Mouse (Mus musculus) E14TG2a.4 (cell line): ENCODE results near the gene Samsn1.

Experiments used
- H3K27me3 ChIP-seq: 2 replicates; pipeline ENCODE4 v1.6.1; 2014; ENCODE audit warnings: low read length, control low read depth; ENCODE audit not compliant: insufficient read depth
- H3K36me3 ChIP-seq: 2 replicates; pipeline ENCODE4 v1.6.1; 2014; ENCODE audit warnings: low read length, control low read depth; ENCODE audit not compliant: insufficient read depth
- H3K4me1 ChIP-seq: replicated peaks from 2 replicates; pipeline ENCODE4 v1.6.1; 2014; ENCODE audit warnings: low read depth, low read length, control low read depth
- H3K4me3 ChIP-seq: replicated peaks from 2 replicates; pipeline ENCODE4 v1.5.1; 2014; ENCODE audit warnings: mild to moderate bottlenecking, low read length
- H3K9me3 ChIP-seq: 2 replicates; pipeline ENCODE4 v1.6.1; 2014; ENCODE audit warnings: low read length, control low read depth
- CTCF ChIP-seq: conservative IDR thresholded peaks from 2 replicates; pipeline ENCODE4 v1.5.1; 2014; ENCODE audit warnings: low read length
- NANOG ChIP-seq: IDR thresholded peaks from 2 replicates; pipeline ENCODE4 v1.6.1; 2014; ENCODE audit warnings: borderline replicate concordance, low read length, mixed read lengths
- POU5F1 ChIP-seq: IDR thresholded peaks from 2 replicates; pipeline ENCODE4 v1.6.1; 2014; ENCODE audit warnings: low read length, borderline replicate concordance

Gene Samsn1

DNA sequence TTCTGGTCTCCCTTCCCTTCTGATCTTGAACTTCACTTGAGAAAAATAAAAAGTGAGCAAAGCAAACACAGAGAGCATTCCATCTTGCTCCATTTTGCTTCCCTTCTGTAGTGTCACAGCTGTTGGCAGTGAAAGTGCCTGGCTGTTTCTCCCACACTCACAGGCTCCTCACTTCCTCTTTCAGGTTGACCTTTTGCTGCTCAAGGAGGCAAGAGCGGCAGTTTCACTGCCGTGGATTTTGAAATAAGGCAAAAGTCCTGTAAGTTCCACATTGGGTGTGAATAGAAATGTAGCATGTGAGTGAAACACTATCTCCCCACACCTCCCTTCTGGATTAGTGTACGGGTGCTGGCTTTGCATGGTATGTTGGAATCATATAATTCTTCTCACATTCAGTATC, 144.9 kb downstream of the Samsn1 start:
- no peaks in the 10 kb centered on the region for H3K9me3 ChIP-seq
- TF ChIP-seq CTCF, result no peak
- no peak for TF ChIP-seq NANOG
- TF ChIP-seq POU5F1, result no peak
- H3K27me3 ChIP-seq, result no peaks in the 10 kb centered on the region
- H3K4me1 ChIP-seq, result no peaks in the 10 kb centered on the region
- H3K36me3 ChIP-seq, result no peaks in the 10 kb centered on the region
- H3K4me3 ChIP-seq, result no peak overlapping the region

GRCm38 (mm10) chr16:75875896-75876295, 146.2 kb downstream of the Samsn1 start:
- no peaks in the 10 kb centered on the region for H3K9me3 ChIP-seq
- no peaks in the 10 kb centered on the region for H3K4me1 ChIP-seq
- H3K4me3 ChIP-seq, result no peak overlapping the region
- H3K27me3 ChIP-seq, result no peaks in the 10 kb centered on the region
- no peak for TF ChIP-seq POU5F1
- TF ChIP-seq CTCF, result no peak
- no peak for TF ChIP-seq NANOG
- no peaks in the 10 kb centered on the region for H3K36me3 ChIP-seq

- TF ChIP-seq NANOG (no peak), CTCF (no peak), POU5F1 (no peak)
- no peaks in the 10 kb centered on the region for H3K4me1 ChIP-seq
- no peak overlapping the region for H3K4me3 ChIP-seq
- H3K9me3 ChIP-seq, result no peaks in the 10 kb centered on the region
- no peaks in the 10 kb centered on the region for H3K27me3 ChIP-seq
- H3K36me3 ChIP-seq, result no peaks in the 10 kb centered on the region
Measured at GRCm38 (mm10) chr16:75874508-75874907, 147.6 kb downstream of the Samsn1 start.

DNA sequence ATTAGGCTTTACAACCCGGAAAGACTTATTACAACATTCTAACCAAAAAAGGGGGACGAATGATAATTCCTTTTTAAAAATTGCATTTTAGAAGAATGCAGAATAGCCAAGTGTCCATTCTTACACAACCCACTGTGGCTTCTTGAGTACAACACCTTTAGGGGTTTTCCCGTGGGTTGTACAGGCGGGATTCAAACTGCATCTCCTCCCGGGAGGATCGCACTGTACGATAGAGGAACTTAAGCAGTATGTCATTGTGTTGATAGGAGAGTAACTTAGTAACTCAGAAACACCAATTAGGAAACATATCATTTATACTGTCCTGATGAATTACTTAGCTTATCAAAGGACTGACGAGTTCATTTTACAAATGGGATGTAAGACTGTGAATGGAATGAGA, 149.8 kb downstream of the Samsn1 start:
- Histone ChIP-seq H3K27me3 (no peaks in the 10 kb centered on the region), H3K9me3 (no peaks in the 10 kb centered on the region), H3K36me3 (no peaks in the 10 kb centered on the region), H3K4me3 (no peak overlapping the region), H3K4me1 (no peaks in the 10 kb centered on the region)
- no peak for TF ChIP-seq POU5F1

- Histone ChIP-seq H3K4me1 (no peaks in the 10 kb centered on the region), H3K36me3 (no peaks in the 10 kb centered on the region), H3K4me3 (no peak overlapping the region), H3K9me3 (no peaks in the 10 kb centered on the region), H3K27me3 (no peaks in the 10 kb centered on the region)
- TF ChIP-seq CTCF, result no peak
Measured at GRCm38 (mm10) chr16:75867400-75867799, 154.7 kb downstream of the Samsn1 start.

DNA sequence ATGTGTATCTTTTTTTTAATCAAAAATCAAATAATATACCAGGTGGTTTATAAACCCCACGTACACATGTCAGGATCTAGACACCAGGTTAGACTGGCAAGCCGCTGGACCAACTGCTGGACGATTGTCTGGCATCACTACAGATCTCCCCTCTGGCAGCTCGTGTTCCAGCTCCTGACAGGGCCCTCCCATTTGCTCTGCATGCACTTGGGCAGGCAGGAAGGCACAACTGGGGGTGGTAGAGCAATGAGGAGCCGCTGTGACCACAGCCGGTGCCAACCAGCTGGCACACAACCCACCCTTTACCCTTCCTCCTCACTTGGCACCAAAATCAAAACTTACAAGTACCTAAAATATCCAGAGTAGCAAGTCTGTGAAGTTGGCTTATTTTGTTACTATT, 156.6 kb downstream of the Samsn1 start:
- H3K9me3 ChIP-seq, result no peaks in the 10 kb centered on the region
- H3K27me3 ChIP-seq, result no peaks in the 10 kb centered on the region
- H3K4me1 ChIP-seq, result no peaks in the 10 kb centered on the region
- no peak for TF ChIP-seq NANOG
- H3K36me3 ChIP-seq, result no peaks in the 10 kb centered on the region
- no peak overlapping the region for H3K4me3 ChIP-seq

DNA sequence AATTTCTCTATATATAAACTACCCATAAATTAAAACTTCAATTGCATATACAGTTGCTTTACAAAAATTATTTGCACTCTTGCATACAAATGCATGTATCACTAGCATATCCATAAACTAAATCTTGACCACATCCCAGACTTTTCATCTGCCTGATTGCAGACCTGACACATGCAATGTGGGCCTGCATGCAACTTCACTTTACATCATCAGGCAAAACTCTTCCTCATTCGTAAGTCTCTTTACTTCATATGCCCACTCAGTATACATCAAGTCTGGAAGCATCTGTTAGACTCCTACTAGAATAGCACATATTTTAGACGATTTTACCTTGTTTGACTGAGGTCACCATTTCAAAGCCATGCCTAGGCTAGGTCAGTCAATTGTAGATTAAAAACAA, 157.4 kb downstream of the Samsn1 start:
- Histone ChIP-seq H3K36me3 (no peaks in the 10 kb centered on the region), H3K4me1 (no peaks in the 10 kb centered on the region), H3K4me3 (no peak overlapping the region), H3K9me3 (no peaks in the 10 kb centered on the region), H3K27me3 (no peaks in the 10 kb centered on the region)
- TF ChIP-seq POU5F1 (no peak), CTCF (no peak), NANOG (no peak)

- no peaks in the 10 kb centered on the region for H3K9me3 ChIP-seq
- no peaks in the 10 kb centered on the region for H3K4me1 ChIP-seq
- H3K4me3 ChIP-seq, result no peak overlapping the region
- TF ChIP-seq NANOG, result no peak
- TF ChIP-seq CTCF, result no peak
- TF ChIP-seq POU5F1, result no peak
- no peaks in the 10 kb centered on the region for H3K36me3 ChIP-seq
- no peaks in the 10 kb centered on the region for H3K27me3 ChIP-seq
Measured at GRCm38 (mm10) chr16:75856343-75856742, 165.7 kb downstream of the Samsn1 start.

DNA sequence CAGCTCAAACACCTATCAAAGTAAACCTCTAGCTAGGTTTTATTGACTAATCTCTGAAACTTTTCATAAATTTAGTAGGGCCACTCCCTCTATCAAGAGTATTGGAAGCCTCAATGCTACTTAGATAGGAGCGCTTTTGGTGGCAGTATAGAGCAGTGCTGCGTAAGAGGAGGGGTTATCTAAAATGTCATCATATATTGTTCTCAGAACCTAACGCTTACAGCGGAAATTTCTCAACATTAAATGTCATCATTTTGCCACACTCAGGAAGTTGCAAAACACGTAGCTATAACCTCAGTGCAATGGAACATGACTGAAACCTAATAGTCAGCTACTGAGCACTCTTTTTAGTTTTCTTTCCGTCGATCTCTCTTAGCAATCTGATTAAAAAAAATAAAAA, 166.7 kb downstream of the Samsn1 start:
- H3K4me1 ChIP-seq, result no peaks in the 10 kb centered on the region
- no peak overlapping the region for H3K4me3 ChIP-seq
- H3K27me3 ChIP-seq, result no peaks in the 10 kb centered on the region
- no peaks in the 10 kb centered on the region for H3K36me3 ChIP-seq
- TF ChIP-seq NANOG (no peak), CTCF (no peak), POU5F1 (no peak)
- no peaks in the 10 kb centered on the region for H3K9me3 ChIP-seq
